16 mouse cellular contexts compared by ENCODE assay signal in genomic region chr17:17609523-17609922, GRCm38 (mm10). TPM values are rescaled to one million over a fixed set of nuclear protein-coding genes. Genes with fewer than 3 reads are reported as not detected.
DNase-seq lines count a peak whose midpoint lies in the region; ATAC-seq and TF ChIP-seq lines count a peak whose summit lies in the region.
"Had no signal": no experiment of that assay in that cellular context is flagged by ENCODE, and none has a peak within 500 bp of the region (broad histone marks: within the 10 kb centered on the region; RNA-seq: fewer than 3 reads in every experiment).

No protein-coding gene starts in this region.

- H3K4me1 ChIP-seq in liver, embryonic 11.5 days (replicated peaks; ENCODE audit: control insufficient read depth, insufficient read depth, low read length): no peaks in the 10 kb centered on the region; the same call in 1 of the 2 replicates
- peaks cover 10% of the 10 kb centered on the region; the same call in 1 of the 2 replicates for H3K4me1 ChIP-seq in liver, postnatal 0 days (ENCODE audit: insufficient read depth)
- peaks cover 16% of the 10 kb centered on the region for H3K4me1 ChIP-seq in heart, embryonic 15.5 days (replicated peaks)
- H3K4me1 ChIP-seq in forebrain, embryonic 10.5 days: peaks cover 17% of the 10 kb centered on the region
- H3K4me1 ChIP-seq: midbrain, embryonic 10.5 days; neural tube, embryonic 12.5 days had no signal

- H3K27me3 ChIP-seq in liver, embryonic 11.5 days (replicated peaks; ENCODE audit: control insufficient read depth, insufficient read depth, low read length): no peaks in the 10 kb centered on the region
- no peaks in the 10 kb centered on the region for H3K27me3 ChIP-seq in liver, postnatal 0 days (ENCODE audit: insufficient read depth, low read length)
- no peaks in the 10 kb centered on the region for H3K27me3 ChIP-seq in heart, embryonic 15.5 days
- no peaks in the 10 kb centered on the region for H3K27me3 ChIP-seq in forebrain, embryonic 10.5 days (ENCODE audit: poor library complexity, severe bottlenecking)
- H3K27me3 ChIP-seq: limb, embryonic 12.5 days; neural tube, embryonic 12.5 days had no signal

- no peak overlapping the region for H3K4me3 ChIP-seq in liver, embryonic 11.5 days (ENCODE audit: low read depth, low read length)
- no peak overlapping the region for H3K4me3 ChIP-seq in liver, postnatal 0 days (ENCODE audit: low read depth, low read length)
- no peak overlapping the region for H3K4me3 ChIP-seq in heart, embryonic 15.5 days
- H3K4me3 ChIP-seq in forebrain, embryonic 10.5 days: no peak overlapping the region
- H3K4me3 ChIP-seq: limb, embryonic 12.5 days; midbrain, embryonic 10.5 days; neural tube, embryonic 12.5 days had no signal

- 50% methylated on average over 3 of the region's 3 CpGs for WGBS in liver, embryonic 11.5 days
- 57% methylated on average over 3 of the region's 3 CpGs for WGBS in liver, postnatal 0 days (ENCODE audit: insufficient replicate concordance)
- WGBS in heart, embryonic 15.5 days: 70% methylated on average over 3 of the region's 3 CpGs
- 80% methylated on average over 3 of the region's 3 CpGs for WGBS in forebrain, embryonic 10.5 days

- DNase-seq in adrenal gland, adult 2 months: peak; percentile 40
- DNase-seq in adrenal gland, postnatal 4 days (ENCODE audit: low spot score in 2 of 2): no peak
- DNase-seq in liver, embryonic 11.5 days (ENCODE audit: low spot score): no peak
- DNase-seq in liver, postnatal 0 days: no peak
- DNase-seq in forebrain, embryonic 10.5 days (ENCODE audit: extremely low spot score, low spot score): no peak
- no peak for DNase-seq in urinary bladder, postnatal 14 days (ENCODE audit: low spot score)
- DNase-seq: B cell, adult 2 months; cerebellum, adult 8-10 months; embryo, embryonic 11 days; kidney, adult 8-10 months; lung, adult 2 months had no signal

- no peak overlapping the region for H3K9ac ChIP-seq in liver, embryonic 11.5 days (ENCODE audit: low read depth, low read length)
- H3K9ac ChIP-seq in liver, postnatal 0 days (replicated peaks): no peak overlapping the region
- no peak overlapping the region for H3K9ac ChIP-seq in heart, embryonic 15.5 days
- H3K9ac ChIP-seq: limb, embryonic 12.5 days; neural tube, embryonic 12.5 days had no signal

- no peak overlapping the region for H3K27ac ChIP-seq in liver, embryonic 11.5 days (ENCODE audit: low read depth, low read length)
- H3K27ac ChIP-seq in liver, postnatal 0 days (ENCODE audit: low read depth): no peak overlapping the region
- peak overlapping the region; percentile 48 for H3K27ac ChIP-seq in heart, embryonic 15.5 days
- no peak overlapping the region for H3K27ac ChIP-seq in forebrain, embryonic 10.5 days
- H3K27ac ChIP-seq: limb, embryonic 12.5 days; midbrain, embryonic 10.5 days; neural tube, embryonic 12.5 days had no signal

- no peak for TF ChIP-seq CTCF in liver, postnatal 0 days (IDR thresholded peaks at IDR 0.05; ENCODE audit: low read depth)

- no peak for TF ChIP-seq EP300 in liver, postnatal 0 days (IDR thresholded peaks at IDR 0.05; ENCODE audit: low read depth)

- H3K36me3 ChIP-seq in liver, embryonic 11.5 days (ENCODE audit: control insufficient read depth, insufficient read depth, low read length): no peaks in the 10 kb centered on the region
- no peaks in the 10 kb centered on the region for H3K36me3 ChIP-seq in liver, postnatal 0 days (replicated peaks; ENCODE audit: insufficient read depth, low read length)
- 0 out of 2 replicates have a peak, but pooled peaks cover 4% of the 10 kb centered on the region for H3K36me3 ChIP-seq in heart, embryonic 15.5 days
- no peaks in the 10 kb centered on the region for H3K36me3 ChIP-seq in forebrain, embryonic 10.5 days (replicated peaks)
- H3K36me3 ChIP-seq: limb, embryonic 12.5 days; neural tube, embryonic 12.5 days had no signal

- no peaks in the 10 kb centered on the region for H3K9me3 ChIP-seq in liver, embryonic 11.5 days (ENCODE audit: control insufficient read depth, low read length)
- H3K9me3 ChIP-seq in liver, postnatal 0 days (ENCODE audit: low read length): no peaks in the 10 kb centered on the region
- H3K9me3 ChIP-seq in heart, embryonic 15.5 days (replicated peaks): no peaks in the 10 kb centered on the region
- no peaks in the 10 kb centered on the region for H3K9me3 ChIP-seq in forebrain, embryonic 10.5 days
- H3K9me3 ChIP-seq: limb, embryonic 12.5 days; neural tube, embryonic 12.5 days had no signal

- ATAC-seq in liver, embryonic 11.5 days (replicated peaks; ENCODE audit: low FRiP score): peak; percentile 53; the same call in 1 of the 2 replicates
- ATAC-seq in liver, postnatal 0 days: no peak
- no peak for ATAC-seq in heart, embryonic 15.5 days (replicated peaks; ENCODE audit: insufficient number of reproducible peaks, insufficient read depth, low FRiP score, low read depth)
- ATAC-seq in frontal cortex, adult (ENCODE audit: low TSS enrichment): no peak

- H3K4me2 ChIP-seq in liver, embryonic 11.5 days: no peak overlapping the region
- H3K4me2 ChIP-seq in liver, postnatal 0 days (ENCODE audit: low read depth, low read length): no peak overlapping the region
- no peak overlapping the region for H3K4me2 ChIP-seq in heart, embryonic 15.5 days
- H3K4me2 ChIP-seq: limb, embryonic 12.5 days; neural tube, embryonic 12.5 days had no signal

RNA-seq across cellular contexts. Expression of gene Lnpep, which starts 15.3 kb away (rescaled TPM):
- total RNA-seq in adrenal gland, adult 2 months (2021): 100 to 1,000 TPM; 108 to 118 TPM
- 5.4 and 6.0 TPM in 2 replicates for polyA plus RNA-seq in adrenal gland, adult 2 months (2012; rRNA removed)
- 100 to 1,000 TPM; 113 to 129 TPM for total RNA-seq in adrenal gland, postnatal 4 days (2021)
- polyA plus RNA-seq in liver, embryonic 11.5 days (2014; fragmentation: Nextera tagmentation; extraction: Ambion mirVana): 6.6 and 6.8 TPM in 2 replicates
- polyA plus RNA-seq in liver, postnatal 0 days (2015; fragmentation: Nextera tagmentation; extraction: Ambion mirVana): 2.4 and 3.1 TPM in 2 replicates
- polyA plus RNA-seq in heart, embryonic 15.5 days (2015; fragmentation: Nextera tagmentation; extraction: Ambion mirVana): 11.0 and 12.3 TPM in 2 replicates
- 6.3 and 6.5 TPM in 2 replicates for polyA plus RNA-seq in forebrain, embryonic 10.5 days (2016; fragmentation: Nextera tagmentation; extraction: Ambion mirVana)
